ENCODE assay signal across 18 mouse cellular contexts in the genomic region with DNA sequence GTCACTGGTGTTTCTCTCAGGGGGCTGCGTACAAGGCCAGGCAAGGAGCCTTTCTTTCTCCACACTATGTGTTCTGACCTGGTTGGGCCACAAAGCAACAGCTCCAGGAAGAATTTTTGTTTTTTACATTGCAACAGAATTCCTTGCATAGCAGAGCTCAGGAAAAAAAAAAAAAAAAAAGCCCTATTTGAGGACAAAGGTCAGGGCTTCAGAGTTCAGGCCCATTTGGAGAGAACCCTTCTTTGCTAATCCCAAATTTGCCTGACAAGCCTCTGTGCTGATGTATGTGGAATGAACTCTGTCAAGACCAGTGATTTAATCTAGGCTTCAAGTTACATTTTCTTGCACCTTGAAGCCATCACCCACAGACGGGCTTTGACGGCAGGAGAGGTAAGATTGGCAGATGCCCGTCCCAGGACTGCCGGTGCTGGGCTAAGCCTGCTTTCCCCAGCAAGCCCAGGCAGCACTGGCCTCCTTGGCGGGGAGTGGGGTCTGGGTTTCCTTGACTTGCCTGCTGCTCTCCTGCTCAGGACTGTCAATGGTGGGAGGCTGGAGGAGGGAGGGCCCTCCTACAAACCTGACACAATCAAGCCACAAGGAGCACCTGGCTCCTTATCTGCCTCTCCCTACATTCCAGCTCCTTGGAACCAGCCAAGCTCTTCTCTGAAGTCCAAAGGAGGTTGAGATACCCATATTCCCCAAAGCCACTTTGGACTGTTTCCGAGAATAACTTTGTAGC. TPM values are rescaled to one million over a fixed set of nuclear protein-coding genes. Genes with fewer than 3 reads are reported as not detected.
A peak's percentile ranks its signal among the peaks of the same experiment; 100 is the strongest.
DNase-seq lines count a peak whose midpoint lies in the region; ATAC-seq and TF ChIP-seq lines count a peak whose summit lies in the region.
"Had no signal": no experiment of that assay in that cellular context is flagged by ENCODE, and none has a peak within 500 bp of the region (broad histone marks: within the 10 kb centered on the region; RNA-seq: fewer than 3 reads in every experiment).

No protein-coding gene starts in this region.

- no peak for DNase-seq in heart, postnatal 10 days
- DNase-seq in lung, adult 18-20 months = peak; percentile 52 to 61
- DNase-seq in lung, postnatal 14 days = no peak
- no peak for DNase-seq in limb, embryonic 10.5 days (ENCODE audit: low spot score)
- peak; percentile 30 for DNase-seq in stomach, postnatal 0 days (ENCODE audit: low spot score)
- DNase-seq: adrenal gland, postnatal 36 days; cerebellum, adult 18-20 months; thymus, adult 2 months had no signal

- no peak for TF ChIP-seq CTCF in stomach, postnatal 0 days (IDR thresholded peaks at IDR 0.05; ENCODE audit: low read depth)

- no peak overlapping the region for H3K4me3 ChIP-seq in heart, embryonic 12.5 days
- no peak overlapping the region for H3K4me3 ChIP-seq in limb, embryonic 10.5 days
- H3K4me3 ChIP-seq in stomach, postnatal 0 days (ENCODE audit: low read depth, low read length) = no peak overlapping the region
- no peak overlapping the region for H3K4me3 ChIP-seq in forebrain, embryonic 16.5 days (replicated peaks; ENCODE audit: low read length)
- H3K4me3 ChIP-seq: forebrain, embryonic 15.5 days had no signal

- peak overlapping the region; percentile 76 for H3K27ac ChIP-seq in heart, embryonic 12.5 days (ENCODE audit: poor library complexity, severe bottlenecking)
- 0 out of 2 replicates have a peak overlapping the region, but pooled peaks have one; percentile 34 for H3K27ac ChIP-seq in limb, embryonic 10.5 days
- peak overlapping the region; percentile 46 for H3K27ac ChIP-seq in stomach, postnatal 0 days (replicated peaks)
- H3K27ac ChIP-seq in forebrain, embryonic 16.5 days (ENCODE audit: low read length) = no peak overlapping the region
- H3K27ac ChIP-seq: forebrain, embryonic 15.5 days; kidney, postnatal 0 days had no signal

- intact Hi-C loops in heart, postnatal 10 days (cut with DNase I) = no loop called here

- no peak for TF ChIP-seq EP300 in stomach, postnatal 0 days (optimal IDR thresholded peaks at IDR 0.05)

- ATAC-seq in heart, embryonic 12.5 days (ENCODE audit: insufficient number of reproducible peaks, low FRiP score) = peak; percentile 17; the same call in 1 of the 2 replicates
- peak; percentile 58; the same call in 1 of the 2 replicates for ATAC-seq in stomach, postnatal 0 days (ENCODE audit: low FRiP score, low TSS enrichment)
- ATAC-seq in forebrain, embryonic 16.5 days = no peak
- ATAC-seq in activated CD4-positive, CD25-positive, alpha-beta regulatory T cell, adult 4 months = no peak
- ATAC-seq: forebrain, embryonic 15.5 days; Patski had no signal

- WGBS in heart, embryonic 12.5 days = 49% methylated on average over 7 of the region's 7 CpGs
- 67% methylated on average over 7 of the region's 7 CpGs for WGBS in limb, embryonic 10.5 days
- WGBS in stomach, postnatal 0 days = 52% methylated on average over 7 of the region's 7 CpGs
- 80% methylated on average over 7 of the region's 7 CpGs for WGBS in forebrain, embryonic 16.5 days

- no peak overlapping the region; the same call in 1 of the 2 replicates for H3K4me2 ChIP-seq in heart, embryonic 12.5 days
- no peak overlapping the region for H3K4me2 ChIP-seq in stomach, postnatal 0 days (replicated peaks; ENCODE audit: low read depth)
- no peak overlapping the region for H3K4me2 ChIP-seq in forebrain, embryonic 16.5 days (ENCODE audit: low read length)
- H3K4me2 ChIP-seq: forebrain, embryonic 15.5 days had no signal

- H3K27me3 ChIP-seq in heart, embryonic 12.5 days (replicated peaks) = no peaks in the 10 kb centered on the region
- no peaks in the 10 kb centered on the region for H3K27me3 ChIP-seq in limb, embryonic 10.5 days (ENCODE audit: low read depth, poor library complexity, severe bottlenecking)
- no peaks in the 10 kb centered on the region for H3K27me3 ChIP-seq in stomach, postnatal 0 days (ENCODE audit: control insufficient read depth, insufficient read depth, low read length)
- no peaks in the 10 kb centered on the region for H3K27me3 ChIP-seq in forebrain, embryonic 16.5 days (replicated peaks; ENCODE audit: control insufficient read depth, insufficient read depth, low read length)
- H3K27me3 ChIP-seq: forebrain, embryonic 15.5 days; Patski had no signal

- H3K9ac ChIP-seq in heart, embryonic 12.5 days = peak overlapping the region; percentile 33; the same call in 1 of the 2 replicates
- no peak overlapping the region for H3K9ac ChIP-seq in stomach, postnatal 0 days (ENCODE audit: low read length)
- no peak overlapping the region for H3K9ac ChIP-seq in forebrain, embryonic 16.5 days (replicated peaks; ENCODE audit: low read depth, low read length)
- H3K9ac ChIP-seq: forebrain, embryonic 15.5 days had no signal

- peaks cover 24% of the 10 kb centered on the region for H3K4me1 ChIP-seq in heart, embryonic 12.5 days (replicated peaks)
- peaks cover 4% of the 10 kb centered on the region for H3K4me1 ChIP-seq in limb, embryonic 10.5 days
- H3K4me1 ChIP-seq in stomach, postnatal 0 days (replicated peaks; ENCODE audit: control insufficient read depth, insufficient read depth) = peaks cover 7% of the 10 kb centered on the region
- no peaks in the 10 kb centered on the region for H3K4me1 ChIP-seq in forebrain, embryonic 16.5 days (replicated peaks; ENCODE audit: control insufficient read depth, insufficient read depth, low read length)
- H3K4me1 ChIP-seq: forebrain, embryonic 15.5 days had no signal

- no peaks in the 10 kb centered on the region for H3K9me3 ChIP-seq in heart, embryonic 12.5 days (replicated peaks)
- no peaks in the 10 kb centered on the region for H3K9me3 ChIP-seq in limb, embryonic 10.5 days (replicated peaks)
- H3K9me3 ChIP-seq in stomach, postnatal 0 days (ENCODE audit: control insufficient read depth, low read length) = no peaks in the 10 kb centered on the region
- H3K9me3 ChIP-seq in forebrain, embryonic 16.5 days (ENCODE audit: control insufficient read depth, low read length) = no peaks in the 10 kb centered on the region
- H3K9me3 ChIP-seq: forebrain, embryonic 15.5 days had no signal

- H3K36me3 ChIP-seq in heart, embryonic 12.5 days = no peaks in the 10 kb centered on the region
- H3K36me3 ChIP-seq in limb, embryonic 10.5 days = no peaks in the 10 kb centered on the region
- H3K36me3 ChIP-seq in stomach, postnatal 0 days (ENCODE audit: control insufficient read depth, insufficient read depth, low read length) = no peaks in the 10 kb centered on the region
- H3K36me3 ChIP-seq in forebrain, embryonic 16.5 days (ENCODE audit: control insufficient read depth, insufficient read depth) = no peaks in the 10 kb centered on the region
- H3K36me3 ChIP-seq: forebrain, embryonic 15.5 days had no signal

RNA-seq across cellular contexts. Expression of a gene that starts 40.4 kb away (rescaled TPM):
- polyA plus RNA-seq in heart, embryonic 12.5 days (2016; fragmentation: Nextera tagmentation; extraction: Ambion mirVana) = not detected in 2 replicates
- total RNA-seq in heart, postnatal 10 days (2021) = 1 to 10 TPM in 1 of 2 experiments, not detected in 1; 4.2 TPM
- polyA plus RNA-seq in limb, embryonic 10.5 days (2016; fragmentation: Nextera tagmentation; extraction: Ambion mirVana) = not detected in 2 replicates
- 10.8 and 12.6 TPM in 2 replicates for polyA plus RNA-seq in stomach, postnatal 0 days (2015; fragmentation: Nextera tagmentation; extraction: Ambion mirVana)
- polyA plus RNA-seq in forebrain, embryonic 16.5 days (2015; fragmentation: Nextera tagmentation; extraction: Ambion mirVana) = not detected in 2 replicates
- polyA plus RNA-seq in activated CD4-positive, CD25-positive, alpha-beta regulatory T cell, adult 4 months (2017; shearing (Covaris generic)) = not detected
- total RNA-seq: adrenal gland, postnatal 36 days; granulocyte monocyte progenitor cell, adult 5-6 weeks; left cerebral cortex, adult 18-20 months had no signal
- polyA plus RNA-seq: C2C12; embryonic facial prominence, embryonic 11.5 days; forebrain, embryonic 15.5 days; kidney, postnatal 0 days; Patski had no signal

RNA-seq across cellular contexts. Expression of a gene that starts 58.3 kb away (rescaled TPM):
- 26.0 and 27.1 TPM in 2 replicates for polyA plus RNA-seq in heart, embryonic 12.5 days (2016; fragmentation: Nextera tagmentation; extraction: Ambion mirVana)
- 100 to 1,000 TPM; 348 to 380 TPM for total RNA-seq in heart, postnatal 10 days (2021)
- 5.3 and 8.9 TPM in 2 replicates for polyA plus RNA-seq in limb, embryonic 10.5 days (2016; fragmentation: Nextera tagmentation; extraction: Ambion mirVana)
- 86.6 and 103 TPM in 2 replicates for polyA plus RNA-seq in stomach, postnatal 0 days (2015; fragmentation: Nextera tagmentation; extraction: Ambion mirVana)
- 2.2 and 3.4 TPM in 2 replicates for polyA plus RNA-seq in forebrain, embryonic 16.5 days (2015; fragmentation: Nextera tagmentation; extraction: Ambion mirVana)
- 10 to 100 TPM; 47.2 to 60.1 TPM for polyA plus RNA-seq in activated CD4-positive, CD25-positive, alpha-beta regulatory T cell, adult 4 months (2017; shearing (Covaris generic))

Comparison
In these comparisons a context has a peak if more than half of its experiments do, and no peak if none do; other contexts are left out.
1. DNase-seq: peak in lung, adult 18-20 months (2 of 2) and stomach, postnatal 0 days (single experiment); none in heart, postnatal 10 days (0 of 2), lung, postnatal 14 days (single experiment) and limb, embryonic 10.5 days (single experiment).
2. ATAC-seq: peak in heart, embryonic 12.5 days (single experiment) and stomach, postnatal 0 days (single experiment); none in forebrain, embryonic 16.5 days (single experiment) and activated CD4-positive, CD25-positive, alpha-beta regulatory T cell, adult 4 months (single experiment).
3. RNA of a gene that starts 40.4 kb away (polyA plus RNA-seq): 10.8 to 12.6 TPM in stomach, postnatal 0 days; not detected in heart, embryonic 12.5 days, not detected in limb, embryonic 10.5 days, not detected in forebrain, embryonic 16.5 days and not detected in activated CD4-positive, CD25-positive, alpha-beta regulatory T cell, adult 4 months; every median in the first group is over 10 times any median in the second.